Mouse (Mus musculus) hindbrain, embryonic 11.5 days (tissue): Measurements from ENCODE around the gene Crygd. TPM values are rescaled to one million over a fixed set of nuclear protein-coding genes. Genes with fewer than 3 reads are reported as not detected.

ENCODE experiments used
- ATAC-seq: fragments of 200-750 bp; cut with Nextera tagmentation; 2 replicates; pipeline ENCODE4 v1.8.0; 2017; ENCODE audit warnings: mild to moderate bottlenecking, moderate TSS enrichment, moderate library complexity; ENCODE audit not compliant: low FRiP score
- DNase-seq: peaks from one replicate; pipeline ENCODE4 v3.0.0-alpha.2; 2015; ENCODE audit warnings: low spot score
- H3K27ac ChIP-seq: fragments of 300-500 bp; sonication (generic); 2 replicates; pipeline ENCODE4 v1.5.1; 2014; ENCODE audit warnings: mild to moderate bottlenecking, low read depth, low read length
- H3K27me3 ChIP-seq: fragments of 300-500 bp; sonication (generic); 2 replicates; pipeline ENCODE4 v1.6.1; 2014; ENCODE audit warnings: mild to moderate bottlenecking, low read length, moderate library complexity, mixed read lengths; ENCODE audit not compliant: control insufficient read depth, insufficient read depth
- H3K36me3 ChIP-seq: fragments of 300-500 bp; sonication (generic); 2 replicates; pipeline ENCODE4 v1.6.1; 2014; ENCODE audit warnings: mild to moderate bottlenecking, low read length, moderate library complexity, mixed read lengths; ENCODE audit not compliant: control insufficient read depth, insufficient read depth
- H3K4me1 ChIP-seq: fragments of 300-500 bp; sonication (generic); replicated peaks from 2 replicates; pipeline ENCODE4 v1.6.1; 2014; ENCODE audit warnings: low read length, mixed read lengths; ENCODE audit not compliant: control insufficient read depth, insufficient read depth
- H3K4me2 ChIP-seq: fragments of 300-500 bp; sonication (generic); replicated peaks from 2 replicates; pipeline ENCODE4 v1.6.1; 2014; ENCODE audit warnings: mild to moderate bottlenecking, low read depth, low read length
- H3K4me3 ChIP-seq: fragments of 300-500 bp; sonication (generic); 2 replicates; pipeline ENCODE4 v1.5.1; 2014; ENCODE audit warnings: low read depth, low read length
- H3K9ac ChIP-seq: fragments of 300-500 bp; sonication (generic); 2 replicates; pipeline ENCODE4 v1.6.1; 2014; ENCODE audit warnings: low read depth, low read length
- H3K9me3 ChIP-seq: fragments of 300-500 bp; sonication (generic); 2 replicates; pipeline ENCODE4 v1.6.1; 2016; ENCODE audit warnings: low read length; ENCODE audit not compliant: control insufficient read depth
- WGBS: fragments of 180-500 bp; shearing (Covaris S2); extraction: QIAGEN DNeasy Blood & Tissue Kit; methylation state at CpG from one replicate; pipeline ENCODE4 v1.1.7; 2014; 5-methylcytosine and 5-hydroxymethylcytosine counted together
- polyA plus RNA-seq: library from polyadenylated mRNA; unstranded; fragments of >200 nt; fragmentation: Nextera tagmentation; extraction: Ambion mirVana; gene quantifications from 2 replicates; pipeline ENCODE4 v1.2.1, GENCODE M21; 2014

The Crygd gene
- polyA plus RNA-seq, 1 experiment from 2014 or later, result not detected

DNA sequence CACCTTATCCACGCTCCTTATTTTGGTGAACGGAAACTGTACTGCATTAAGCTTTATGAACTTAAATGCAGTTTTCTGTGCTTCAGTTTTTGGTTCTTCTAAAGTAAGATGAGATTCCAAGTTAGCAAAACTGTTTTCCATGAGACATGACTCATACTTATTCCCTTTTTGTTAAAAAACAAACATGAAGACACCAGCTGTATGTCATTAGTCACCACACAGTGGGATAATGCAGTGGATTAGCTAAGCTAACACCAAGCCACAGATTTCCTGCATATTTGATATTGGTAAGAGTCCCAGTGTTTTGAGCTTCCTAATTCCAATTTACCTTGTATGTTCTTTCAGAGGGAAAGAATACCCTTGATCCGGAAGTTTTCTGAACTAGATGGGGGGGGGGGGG, 28.3 kb upstream of the Crygd start:
- Histone ChIP-seq H3K4me3 (no peak overlapping the region), H3K27me3 (no peaks in the 10 kb centered on the region), H3K4me2 (no peak overlapping the region), H3K36me3 (no peaks in the 10 kb centered on the region), H3K9me3 (no peaks in the 10 kb centered on the region), H3K4me1 (no peaks in the 10 kb centered on the region), H3K27ac (no peak overlapping the region), H3K9ac (no peak overlapping the region)
- whole genome bisulfite sequencing, result 90% methylated on average over 3 of the region's 3 CpGs
- ATAC-seq, result no peak
- DNase-seq, result no peak

DNA sequence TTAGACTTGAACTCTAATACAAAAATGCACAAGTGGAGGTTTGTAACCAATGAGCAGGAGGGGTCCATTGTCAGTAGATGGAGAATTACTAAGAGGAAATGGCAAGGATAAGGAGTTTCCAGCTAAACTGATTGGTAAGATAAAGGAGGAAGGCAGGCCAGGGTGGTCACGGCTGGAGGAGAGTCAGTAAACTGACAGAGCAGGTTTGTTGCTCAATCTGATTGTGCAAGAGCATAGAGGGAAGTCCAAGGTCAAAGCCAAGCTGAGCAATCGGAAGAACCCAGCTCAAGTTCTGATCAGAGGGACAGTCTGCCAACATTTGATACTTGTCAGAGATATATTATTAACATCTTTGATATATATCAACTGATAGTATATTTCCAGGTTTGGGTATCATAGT, 27.1 kb upstream of the Crygd start:
- Histone ChIP-seq H3K4me1 (no peaks in the 10 kb centered on the region), H3K27ac (no peak overlapping the region), H3K36me3 (no peaks in the 10 kb centered on the region), H3K4me2 (no peak overlapping the region), H3K9me3 (no peaks in the 10 kb centered on the region), H3K27me3 (no peaks in the 10 kb centered on the region), H3K9ac (no peak overlapping the region), H3K4me3 (no peak overlapping the region)
- DNase-seq (no peak), ATAC-seq (no peak)
- whole genome bisulfite sequencing, result 74% methylated on average over 2 of the region's 2 CpGs

DNA sequence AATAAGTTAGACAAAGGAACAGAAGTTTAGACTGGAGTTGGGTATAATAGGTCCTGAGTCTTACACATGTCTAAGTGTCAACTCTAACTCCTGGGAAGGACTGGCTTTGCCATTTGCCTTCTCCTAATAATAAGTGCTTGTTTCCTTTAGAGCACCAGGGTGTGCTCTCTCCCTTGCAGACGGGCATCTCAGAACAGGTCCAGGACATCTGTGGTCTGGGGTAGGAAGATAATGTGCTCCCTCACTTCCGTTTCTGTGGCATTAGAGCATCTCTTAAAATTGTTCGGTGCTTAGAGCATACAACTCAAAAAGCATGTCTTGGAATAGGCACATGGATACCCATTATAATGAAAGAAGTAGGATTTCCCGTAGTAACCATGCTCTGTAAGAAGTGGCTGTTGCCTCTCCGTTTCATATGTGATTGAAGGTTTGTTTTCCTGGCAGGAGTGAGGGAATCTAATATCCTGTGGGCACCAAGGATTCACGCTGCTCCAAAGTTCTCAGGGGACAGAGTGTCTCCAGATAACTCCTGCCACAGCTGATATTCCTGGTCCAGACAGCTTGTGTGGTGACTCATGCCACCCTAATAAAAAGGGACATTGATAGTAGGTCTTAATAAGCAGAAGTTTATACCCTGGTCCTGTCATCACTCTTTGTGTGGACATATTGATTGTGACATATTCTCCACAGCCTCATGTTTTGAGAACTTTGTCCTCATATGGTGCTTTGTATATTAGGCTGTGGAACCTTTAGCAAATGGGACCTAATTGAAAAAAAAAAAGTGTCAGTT, 25.5 kb upstream of the Crygd start:
- no peak for ATAC-seq
- Histone ChIP-seq H3K4me1 (no peaks in the 10 kb centered on the region), H3K4me2 (no peak overlapping the region), H3K27ac (no peak overlapping the region), H3K36me3 (no peaks in the 10 kb centered on the region), H3K4me3 (no peak overlapping the region), H3K9ac (no peak overlapping the region), H3K9me3 (no peaks in the 10 kb centered on the region), H3K27me3 (no peaks in the 10 kb centered on the region)
- DNase-seq, result no peak
- 84% methylated on average over 6 of the region's 6 CpGs for WGBS

DNA sequence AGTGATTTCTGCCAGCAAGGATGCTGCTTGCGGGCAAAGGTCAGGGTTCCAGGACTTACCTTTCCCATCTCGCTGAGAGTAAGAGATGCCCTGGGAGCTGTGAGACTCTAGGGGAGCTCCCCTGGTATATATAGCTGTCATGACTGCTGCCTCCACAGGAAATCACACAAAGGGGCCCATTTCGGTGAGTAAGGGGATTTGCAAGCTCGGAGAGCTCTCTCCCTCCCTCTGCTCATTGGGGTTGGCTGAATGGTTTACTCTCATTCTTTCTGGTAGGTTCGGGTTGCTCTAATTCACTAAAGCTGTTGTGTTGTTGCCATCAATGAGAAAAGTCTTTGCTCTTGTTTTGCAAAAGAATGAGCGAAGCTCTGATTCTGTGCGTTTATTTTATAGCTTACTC, 18.9 kb upstream of the Crygd start, which contains the start of gene Crygb:
Crygb (minus strand) TSS at position 101 of the 400 bp plus-strand sequence.
- Histone ChIP-seq H3K9ac (no peak within 1 kb of the TSS), H3K4me2 (no peak within 1 kb of the TSS), H3K27ac (no peak within 1 kb of the TSS), H3K9me3 (no peaks in the 10 kb centered on the region), H3K4me3 (no peak within 1 kb of the TSS), H3K27me3 (no peaks in the 10 kb centered on the region), H3K36me3 (no peaks in the 10 kb centered on the region), H3K4me1 (no peaks in the 10 kb centered on the region)
- ATAC-seq (no peak), DNase-seq (no peak)
- 38% methylated on average over 7 of the region's 7 CpGs for WGBS

DNA sequence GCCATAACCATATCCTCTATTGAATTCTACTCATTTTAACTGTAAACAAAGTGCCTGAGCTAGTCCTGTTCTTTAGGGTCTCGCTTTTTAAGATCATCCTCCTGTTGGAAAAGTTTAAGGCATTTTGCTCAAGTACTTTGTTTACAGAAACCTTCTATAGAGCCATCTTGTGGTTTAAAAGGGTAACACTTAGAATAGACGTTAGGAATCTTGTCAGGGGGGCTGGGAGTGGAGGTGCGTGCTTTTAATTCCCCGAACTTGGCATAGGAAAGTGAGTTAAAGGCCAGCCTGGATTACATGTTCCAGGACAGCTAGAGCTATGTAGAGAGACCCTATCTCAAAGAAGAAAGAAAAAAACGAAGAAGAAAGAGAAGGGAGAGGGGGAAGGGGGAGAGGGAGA, 12.4 kb upstream of the Crygd start:
- Histone ChIP-seq H3K36me3 (no peaks in the 10 kb centered on the region), H3K27me3 (no peaks in the 10 kb centered on the region), H3K4me3 (no peak overlapping the region), H3K9ac (no peak overlapping the region), H3K9me3 (no peaks in the 10 kb centered on the region), H3K4me2 (no peak overlapping the region), H3K4me1 (no peaks in the 10 kb centered on the region), H3K27ac (no peak overlapping the region)
- 28% methylated on average over 5 of the region's 5 CpGs for WGBS
- no peak for DNase-seq
- ATAC-seq, result no peak

DNA sequence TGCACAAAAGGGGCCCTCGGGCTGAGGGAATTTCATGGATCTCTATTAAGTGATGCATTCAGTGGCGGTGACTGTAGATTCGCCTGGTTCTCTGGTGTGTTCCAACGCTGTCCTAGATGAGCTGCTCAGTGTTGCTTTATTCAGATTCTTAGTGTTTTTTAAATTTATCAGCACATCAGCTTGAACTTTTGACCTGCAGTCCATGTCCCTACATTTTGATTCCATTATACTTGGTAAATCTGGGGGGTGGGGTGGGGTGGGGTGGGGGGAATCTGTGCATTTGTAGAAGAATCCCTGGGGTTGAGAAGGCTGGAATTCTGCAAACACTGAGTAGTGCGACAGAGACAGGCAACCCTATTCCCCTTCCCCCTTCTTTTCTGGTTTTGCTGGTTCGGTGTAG, 10.3 kb upstream of the Crygd start, which contains the start of gene Crygc:
Crygc (minus strand) TSS at position 101 of the 400 bp plus-strand sequence.
- DNase-seq (no peak), ATAC-seq (no peak)
- Histone ChIP-seq H3K4me1 (no peaks in the 10 kb centered on the region), H3K9me3 (no peaks in the 10 kb centered on the region), H3K36me3 (no peaks in the 10 kb centered on the region), H3K27ac (no peak within 1 kb of the TSS), H3K27me3 (no peaks in the 10 kb centered on the region), H3K9ac (no peak within 1 kb of the TSS), H3K4me2 (no peak within 1 kb of the TSS), H3K4me3 (no peak within 1 kb of the TSS)
- 71% methylated on average over 6 of the region's 6 CpGs for WGBS

DNA sequence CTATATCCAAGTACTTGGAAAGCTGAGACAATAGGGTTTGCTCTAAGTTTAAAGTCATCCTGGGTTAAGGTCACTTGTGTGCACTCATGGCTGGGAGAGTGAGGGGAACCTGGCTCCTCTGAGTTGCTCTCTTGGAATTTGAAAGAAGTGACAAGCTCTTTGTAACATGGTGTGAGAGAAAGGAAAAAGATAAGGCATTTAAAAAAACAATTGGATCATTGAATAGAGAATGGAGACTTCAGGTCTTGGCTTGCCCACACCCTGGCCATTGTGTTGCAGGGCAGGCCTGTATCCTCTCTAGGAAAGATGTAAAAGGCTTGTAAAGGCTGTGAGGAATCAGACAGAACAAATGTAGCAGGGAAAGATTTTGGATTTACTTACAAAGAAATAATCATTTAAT, 4.6 kb upstream of the Crygd start:
- ATAC-seq (no peak), DNase-seq (no peak)
- Histone ChIP-seq H3K4me2 (no peak overlapping the region), H3K27ac (no peak overlapping the region), H3K4me1 (no peaks in the 10 kb centered on the region), H3K9ac (no peak overlapping the region), H3K4me3 (no peak overlapping the region), H3K36me3 (no peaks in the 10 kb centered on the region), H3K27me3 (no peaks in the 10 kb centered on the region), H3K9me3 (no peaks in the 10 kb centered on the region)

DNA sequence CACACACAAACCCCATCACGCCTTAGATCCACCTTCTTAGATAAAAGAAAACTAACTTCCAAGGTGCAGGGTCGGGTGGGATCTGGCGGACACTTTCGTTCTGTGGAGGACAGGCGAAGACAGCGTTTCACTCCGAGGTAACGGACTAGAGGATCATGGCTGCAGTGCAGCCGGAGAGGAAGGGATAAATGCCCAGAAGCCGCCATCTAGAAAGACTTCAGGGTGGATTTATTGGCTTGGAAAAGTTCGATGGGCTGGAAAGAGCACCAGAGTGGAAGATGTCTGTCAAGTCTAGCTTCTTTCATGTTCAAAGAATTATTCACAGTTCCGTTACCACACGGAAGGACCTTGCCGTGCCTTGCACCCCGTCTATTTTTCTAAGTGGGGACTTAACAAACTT, 949 bp upstream of the Crygd start:
- ATAC-seq (no peak), DNase-seq (no peak)
- Histone ChIP-seq H3K9me3 (no peaks in the 10 kb centered on the region), H3K9ac (no peak overlapping the region), H3K4me1 (no peaks in the 10 kb centered on the region), H3K36me3 (no peaks in the 10 kb centered on the region), H3K4me3 (no peak overlapping the region), H3K27me3 (no peaks in the 10 kb centered on the region), H3K4me2 (no peak overlapping the region), H3K27ac (no peak overlapping the region)
- 82% methylated on average over 15 of the region's 15 CpGs for WGBS

DNA sequence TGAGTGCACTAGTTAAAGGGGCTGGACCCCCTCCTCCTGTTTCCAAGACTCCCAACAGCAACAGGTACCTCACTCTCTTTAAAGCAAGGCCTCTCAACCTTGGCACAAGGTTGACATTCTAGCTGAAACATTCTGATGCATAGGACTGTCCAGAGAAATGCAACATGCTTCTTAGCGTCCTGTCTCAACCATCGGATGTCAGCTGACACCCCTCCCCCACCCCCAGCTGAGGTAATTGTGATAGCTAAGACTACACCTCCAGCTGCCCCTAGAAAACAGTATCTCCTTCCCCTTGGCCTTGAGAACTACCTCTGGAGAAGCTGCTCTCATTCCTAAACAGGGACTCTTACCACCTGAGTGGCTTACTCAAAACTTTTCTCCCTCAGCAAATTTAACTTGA, 11.1 kb downstream of the Crygd start:
- Histone ChIP-seq H3K36me3 (no peaks in the 10 kb centered on the region), H3K4me1 (no peaks in the 10 kb centered on the region; the same call in 1 of the 2 replicates), H3K9ac (no peak overlapping the region), H3K4me2 (no peak overlapping the region), H3K4me3 (no peak overlapping the region), H3K9me3 (no peaks in the 10 kb centered on the region), H3K27ac (no peak overlapping the region), H3K27me3 (no peaks in the 10 kb centered on the region)
- WGBS, result 42% methylated on average over 2 of the region's 2 CpGs
- ATAC-seq (no peak), DNase-seq (no peak)
